Mouse (Mus musculus) lung, postnatal 14 days (tissue): Measurements from ENCODE around the gene Vmn2r103.

Source experiments
- DNase-seq: peaks from one replicate; pipeline ENCODE4 v3.0.0; 2021

The Vmn2r103 gene

GRCm38 (mm10) chr17:19773063-19773462 is at the start of gene Vmn2r103:
Vmn2r103 (plus strand) TSS chr17:19773363.
- no peak for DNase-seq

GRCm38 (mm10) chr17:19778994-19779393 is 5.8 kb downstream of the Vmn2r103 start:
- no peak for DNase-seq

- no peak for DNase-seq
Observed at GRCm38 (mm10) chr17:19789248-19789647, 16.1 kb downstream of the Vmn2r103 start.
